Mouse (Mus musculus): ENCODE results near the gene Frs3.
A peak's percentile ranks its signal among the peaks of the same experiment; 100 is the strongest.

Frs3 gene

GRCm38 (mm10) chr17:47689894-47690293 lies 1.1 kb downstream of the Frs3 start:
- no peak for DNase-seq (ENCODE audit: extremely low spot score, low read depth, low spot score)

GRCm38 (mm10) chr17:47691650-47692049 lies 2.8 kb downstream of the Frs3 start:
- DNase-seq (ENCODE audit: extremely low spot score, low read depth, low spot score), result no peak

GRCm38 (mm10) chr17:47693671-47694441 lies 5.0 kb downstream of the Frs3 start:
- no peak for DNase-seq (ENCODE audit: extremely low spot score, low read depth, low spot score)

GRCm38 (mm10) chr17:47694442-47694502 lies 5.4 kb downstream of the Frs3 start, which contains the start of gene Gm21981:
TSS of gene Gm21981 (minus strand) at chr17:47694455.
- DNase-seq (ENCODE audit: extremely low spot score, low read depth, low spot score), result no peak

- DNase-seq (ENCODE audit: extremely low spot score, low read depth, low spot score), result peak; percentile 62
Observed at GRCm38 (mm10) chr17:47694503-47695336, 5.9 kb downstream of the Frs3 start, which contains the start of gene Prickle4. TSS of gene Prickle4 (minus strand) at chr17:47694736.

GRCm38 (mm10) chr17:47695337-47695710 lies 6.5 kb downstream of the Frs3 start:
- no peak for DNase-seq (ENCODE audit: extremely low spot score, low read depth, low spot score)

- DNase-seq (ENCODE audit: extremely low spot score, low read depth, low spot score), result no peak
Observed at GRCm38 (mm10) chr17:47698156-47698555, 9.3 kb downstream of the Frs3 start.

- DNase-seq (ENCODE audit: extremely low spot score, low read depth, low spot score), result no peak
Observed at GRCm38 (mm10) chr17:47699055-47699454, 10.2 kb downstream of the Frs3 start.

- no peak for DNase-seq (ENCODE audit: extremely low spot score, low read depth, low spot score)
Observed at GRCm38 (mm10) chr17:47701793-47702192, 13.0 kb downstream of the Frs3 start.

- no peak for DNase-seq (ENCODE audit: extremely low spot score, low read depth, low spot score)
Observed at GRCm38 (mm10) chr17:47702548-47703345, 13.9 kb downstream of the Frs3 start.

GRCm38 (mm10) chr17:47703556-47703955 lies 14.7 kb downstream of the Frs3 start:
- no peak for DNase-seq (ENCODE audit: extremely low spot score, low read depth, low spot score)

- DNase-seq (ENCODE audit: extremely low spot score, low read depth, low spot score), result no peak
Observed at GRCm38 (mm10) chr17:47704692-47705091, 15.9 kb downstream of the Frs3 start.

- no peak for DNase-seq (ENCODE audit: extremely low spot score, low read depth, low spot score)
Observed at GRCm38 (mm10) chr17:47706196-47706595, 17.4 kb downstream of the Frs3 start.

GRCm38 (mm10) chr17:47707961-47708360 lies 19.1 kb downstream of the Frs3 start:
- no peak for DNase-seq (ENCODE audit: extremely low spot score, low read depth, low spot score)

GRCm38 (mm10) chr17:47708972-47709371 lies 20.1 kb downstream of the Frs3 start:
- no peak for DNase-seq (ENCODE audit: extremely low spot score, low read depth, low spot score)

GRCm38 (mm10) chr17:47710036-47710435 lies 21.2 kb downstream of the Frs3 start:
- DNase-seq (ENCODE audit: extremely low spot score, low read depth, low spot score), result no peak

- DNase-seq (ENCODE audit: extremely low spot score, low read depth, low spot score), result no peak
Observed at GRCm38 (mm10) chr17:47711883-47712282, 23.1 kb downstream of the Frs3 start.

GRCm38 (mm10) chr17:47712889-47713571 lies 24.2 kb downstream of the Frs3 start:
- no peak for DNase-seq (ENCODE audit: extremely low spot score, low read depth, low spot score)

- DNase-seq (ENCODE audit: extremely low spot score, low read depth, low spot score), result no peak
Observed at GRCm38 (mm10) chr17:47715037-47715436, 26.2 kb downstream of the Frs3 start.

GRCm38 (mm10) chr17:47721183-47721582 lies 32.4 kb downstream of the Frs3 start:
- no peak for DNase-seq (ENCODE audit: extremely low spot score, low read depth, low spot score)

GRCm38 (mm10) chr17:47726566-47726965 lies 37.7 kb downstream of the Frs3 start, which contains the start of gene Pgc:
TSS of gene Pgc (plus strand) at chr17:47726842.
- no peak for DNase-seq (ENCODE audit: extremely low spot score, low read depth, low spot score)

Measured in hindlimb bud, embryonic 11.5 days (tissue).